Mouse (Mus musculus) spleen, adult 2 months (tissue): ENCODE measurements around the gene Arpp21.

Experiments used
- CTCF ChIP-seq: fragments of 200-500 bp; IDR thresholded peaks from 2 replicates; pipeline ENCODE4 v1.5.1; 2011; ENCODE audit warnings: mild to moderate bottlenecking, inconsistent platforms; ENCODE audit not compliant: insufficient read depth, insufficient read length, insufficient replicate concordance; ENCODE audit errors: extremely low read depth
- POLR2A ChIP-seq: fragments of 200-500 bp; IDR thresholded peaks from 2 replicates; pipeline ENCODE4 v1.6.1; 2011; ENCODE audit warnings: low read depth, low read length, inconsistent platforms

DNA sequence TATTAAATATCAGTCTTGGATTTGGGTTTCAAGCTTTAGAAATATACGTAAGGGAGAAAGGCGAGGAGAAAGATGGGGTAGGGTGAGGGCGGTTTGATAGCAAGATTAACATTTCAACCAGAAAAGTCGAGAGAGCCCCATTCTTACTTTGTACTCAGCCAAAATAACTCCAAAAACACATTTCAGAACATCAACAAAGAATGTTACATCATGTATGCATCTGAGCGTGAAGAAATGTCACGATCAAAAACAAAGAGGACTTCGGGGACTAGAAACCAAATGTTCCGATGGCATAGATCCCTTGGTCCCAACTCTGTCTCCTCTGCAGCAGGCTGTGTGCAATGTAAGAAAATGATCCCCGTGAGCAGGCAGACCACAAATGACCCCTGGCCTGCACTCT lies 2.4 kb upstream of the Arpp21 start:
- no peak for TF ChIP-seq CTCF
- no peak for TF ChIP-seq POLR2A
